Mouse (Mus musculus) neural tube, embryonic 12.5 days (tissue): ENCODE measurements around the gene Fbxw8. TPM values are rescaled to one million over a fixed set of nuclear protein-coding genes. Genes with fewer than 3 reads are reported as not detected.

ENCODE experiments used
- ATAC-seq: fragments of 200-750 bp; cut with Nextera tagmentation; 2 replicates; pipeline ENCODE4 v1.8.0; 2017; ENCODE audit warnings: low read depth, mild to moderate bottlenecking, moderate TSS enrichment, moderate library complexity; ENCODE audit not compliant: low FRiP score
- H3K27ac ChIP-seq: fragments of 300-500 bp; sonication (generic); 2 replicates; pipeline ENCODE4 v1.5.1; 2016
- H3K27me3 ChIP-seq: fragments of 300-500 bp; sonication (generic); replicated peaks from 2 replicates; pipeline ENCODE4 v1.6.1; 2016; ENCODE audit warnings: mild to moderate bottlenecking
- H3K36me3 ChIP-seq: fragments of 300-500 bp; sonication (generic); 2 replicates; pipeline ENCODE4 v1.6.1; 2016; ENCODE audit warnings: mild to moderate bottlenecking
- H3K4me1 ChIP-seq: fragments of 300-500 bp; sonication (generic); 2 replicates; pipeline ENCODE4 v1.6.1; 2016
- H3K4me2 ChIP-seq: fragments of 300-500 bp; sonication (generic); replicated peaks from 2 replicates; pipeline ENCODE4 v1.6.1; 2016; ENCODE audit warnings: mild to moderate bottlenecking
- H3K4me3 ChIP-seq: fragments of 300-500 bp; sonication (generic); 2 replicates; pipeline ENCODE4 v1.5.1; 2016
- H3K9ac ChIP-seq: fragments of 300-500 bp; sonication (generic); 2 replicates; pipeline ENCODE4 v1.6.1; 2016; ENCODE audit warnings: mild to moderate bottlenecking
- H3K9me3 ChIP-seq: fragments of 300-500 bp; sonication (generic); 2 replicates; pipeline ENCODE4 v1.6.1; 2016; ENCODE audit warnings: mild to moderate bottlenecking
- WGBS: fragments of 180-500 bp; shearing (Covaris S2); methylation state at CpG from one replicate; pipeline ENCODE4 v1.1.7; 2016; 5-methylcytosine and 5-hydroxymethylcytosine counted together
- polyA plus RNA-seq: library from polyadenylated mRNA; unstranded; fragments of >200 nt; fragmentation: Nextera tagmentation; extraction: Ambion mirVana; gene quantifications from 2 replicates; pipeline ENCODE4 v1.2.1, GENCODE M21; 2016

Fbxw8 gene
- polyA plus RNA-seq, 1 experiment from 2014 or later = 40.4 TPM

- 59% methylated on average over 11 of the region's 11 CpGs for WGBS
- H3K36me3 ChIP-seq = peaks cover 23% of the 10 kb centered on the region
Measured at GRCm38 (mm10) chr5:118099069-118099869, 56.0 kb downstream of the Fbxw8 start.

DNA sequence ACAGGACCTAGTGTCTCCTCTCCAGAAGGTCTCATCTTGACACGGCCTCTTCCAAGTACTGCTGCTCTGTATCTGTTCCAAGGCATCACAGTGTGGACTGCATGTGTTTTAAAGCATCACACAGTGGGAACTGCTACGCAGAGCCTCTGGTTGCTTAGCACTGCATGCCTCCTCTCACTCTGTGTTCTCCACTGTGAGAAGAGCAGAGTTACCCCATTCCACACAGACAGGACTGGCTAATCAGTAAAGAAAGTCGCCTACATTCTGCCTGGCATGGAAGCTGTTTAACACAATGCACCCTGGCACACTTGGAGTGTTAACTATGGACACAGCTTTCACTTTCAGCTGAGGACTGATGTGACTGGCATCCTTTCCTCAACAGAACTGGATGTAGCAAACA, 58.9 kb downstream of the Fbxw8 start:
- WGBS = 94% methylated on average over 3 of the region's 3 CpGs
- Histone ChIP-seq H3K9ac (no peak overlapping the region), H3K9me3 (no peaks in the 10 kb centered on the region), H3K4me2 (no peak overlapping the region), H3K27ac (no peak overlapping the region), H3K27me3 (no peaks in the 10 kb centered on the region), H3K36me3 (peaks cover 47% of the 10 kb centered on the region), H3K4me3 (no peak overlapping the region), H3K4me1 (peaks cover 21% of the 10 kb centered on the region)
- no peak for ATAC-seq

More at GRCm38 (mm10) chr5:118099069-118099869, 56.0 kb downstream of the Fbxw8 start:
- Histone ChIP-seq H3K27me3 (no peaks in the 10 kb centered on the region), H3K4me1 (peaks cover 21% of the 10 kb centered on the region), H3K4me3 (no peak overlapping the region), H3K9ac (0 out of 2 replicates have a peak overlapping the region, but pooled peaks have one; percentile 23), H3K4me2 (no peak overlapping the region), H3K27ac (peak overlapping the region; percentile 38; the same call in 1 of the 2 replicates), H3K9me3 (no peaks in the 10 kb centered on the region)
- peak; percentile 68 for ATAC-seq

DNA sequence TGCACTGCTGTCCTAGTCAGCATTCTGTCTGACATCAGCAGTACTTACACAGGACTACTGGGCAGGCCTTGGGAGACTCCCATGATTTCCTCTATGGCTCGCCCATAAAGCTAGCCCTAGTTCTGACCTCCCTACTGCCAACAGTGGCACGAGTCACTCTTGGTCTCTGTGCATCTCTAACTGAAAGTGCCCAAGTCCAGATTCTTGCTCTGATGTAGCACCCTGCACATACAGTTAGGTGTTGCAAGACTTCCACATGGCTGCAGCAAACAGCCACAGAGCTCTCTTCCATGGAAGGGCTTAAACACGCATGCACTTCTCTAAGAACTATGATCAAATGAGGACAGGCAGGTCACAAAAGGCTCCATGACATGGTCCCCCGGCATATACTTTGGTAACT, 59.4 kb downstream of the Fbxw8 start:
- WGBS = 87% methylated on average over 4 of the region's 4 CpGs
- peaks cover 51% of the 10 kb centered on the region for H3K36me3 ChIP-seq
- H3K4me1 ChIP-seq = peaks cover 20% of the 10 kb centered on the region
- H3K9me3 ChIP-seq = no peaks in the 10 kb centered on the region
- H3K27ac ChIP-seq = no peak overlapping the region
- no peak for ATAC-seq
- no peak overlapping the region for H3K4me2 ChIP-seq
- H3K4me3 ChIP-seq = no peak overlapping the region
- H3K9ac ChIP-seq = no peak overlapping the region
- H3K27me3 ChIP-seq = no peaks in the 10 kb centered on the region

DNA sequence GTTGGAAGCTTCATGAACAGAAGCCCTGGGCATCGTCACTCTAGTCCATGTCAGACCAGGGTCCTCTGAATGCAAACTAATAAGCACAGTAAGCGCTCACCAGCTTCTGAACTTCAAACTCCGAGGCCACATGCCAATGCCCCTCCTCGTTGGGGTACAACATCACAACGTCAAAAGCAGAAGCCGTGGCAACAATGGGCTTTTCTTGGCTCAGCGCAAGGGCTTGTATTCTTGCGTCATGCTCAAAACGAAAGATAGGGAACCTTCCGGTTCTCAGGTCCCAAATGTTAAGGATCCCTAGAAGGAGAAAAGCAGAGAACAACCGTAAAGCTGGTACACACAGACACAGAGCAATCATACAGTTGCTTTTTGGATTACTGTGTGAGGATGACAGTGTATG, 59.8 kb downstream of the Fbxw8 start:
- WGBS = 93% methylated on average over 11 of the region's 11 CpGs
- H3K36me3 ChIP-seq = peaks cover 51% of the 10 kb centered on the region

DNA sequence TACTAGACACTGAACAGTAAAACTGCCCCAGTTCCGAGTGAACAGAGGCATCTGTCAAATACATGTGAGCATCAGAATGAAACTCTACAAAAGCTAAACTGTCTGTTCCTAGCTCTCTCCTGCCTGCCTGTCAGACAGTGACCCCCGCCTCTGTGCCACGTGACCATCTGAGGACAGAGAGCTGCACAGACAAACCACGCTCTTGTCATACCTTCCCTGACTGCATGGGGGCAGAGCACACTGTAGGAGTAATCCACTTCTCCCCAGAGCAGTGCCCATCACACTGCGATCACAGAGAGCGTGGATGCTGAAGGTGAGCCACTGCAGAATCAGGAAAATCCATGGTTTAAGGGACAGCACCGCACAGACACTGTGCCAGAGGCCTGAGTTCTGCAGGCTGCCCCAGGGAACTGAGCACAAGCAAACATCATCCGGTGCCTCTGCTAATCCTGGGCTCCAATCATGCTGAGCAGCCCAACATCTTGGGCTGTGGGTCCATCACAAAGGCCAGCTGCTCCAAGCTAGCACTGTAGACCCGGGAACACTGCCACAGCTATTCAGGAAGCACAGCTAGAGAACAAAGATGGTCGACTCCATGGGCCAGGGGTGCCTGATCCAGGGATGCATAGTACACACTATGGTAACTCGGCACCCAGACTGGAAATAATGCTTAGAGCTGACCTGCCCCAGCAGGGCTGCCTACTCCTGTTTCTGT, 61.8 kb downstream of the Fbxw8 start:
- Histone ChIP-seq H3K27me3 (no peaks in the 10 kb centered on the region), H3K9ac (no peak overlapping the region), H3K4me3 (no peak overlapping the region), H3K36me3 (peaks cover 53% of the 10 kb centered on the region), H3K4me2 (no peak overlapping the region), H3K9me3 (no peaks in the 10 kb centered on the region), H3K27ac (no peak overlapping the region), H3K4me1 (peaks cover 12% of the 10 kb centered on the region)
- ATAC-seq = no peak
- WGBS = 82% methylated on average over 11 of the region's 11 CpGs

More for the DNA sequence above, 59.8 kb downstream of the Fbxw8 start:
- Histone ChIP-seq H3K4me3 (no peak overlapping the region), H3K4me1 (peaks cover 16% of the 10 kb centered on the region), H3K4me2 (no peak overlapping the region), H3K9me3 (no peaks in the 10 kb centered on the region), H3K27me3 (no peaks in the 10 kb centered on the region), H3K27ac (no peak overlapping the region), H3K9ac (no peak overlapping the region)
- ATAC-seq = no peak

GRCm38 (mm10) chr5:118090837-118091236, 64.4 kb downstream of the Fbxw8 start:
- no peak overlapping the region for H3K4me3 ChIP-seq
- no peaks in the 10 kb centered on the region for H3K27me3 ChIP-seq
- no peak for ATAC-seq
- H3K27ac ChIP-seq = no peak overlapping the region
- peaks cover 21% of the 10 kb centered on the region for H3K4me1 ChIP-seq
- H3K9ac ChIP-seq = no peak overlapping the region
- H3K36me3 ChIP-seq = peaks cover 49% of the 10 kb centered on the region
- no peak overlapping the region for H3K4me2 ChIP-seq
- no peaks in the 10 kb centered on the region for H3K9me3 ChIP-seq
- 93% methylated on average over 2 of the region's 2 CpGs for WGBS

DNA sequence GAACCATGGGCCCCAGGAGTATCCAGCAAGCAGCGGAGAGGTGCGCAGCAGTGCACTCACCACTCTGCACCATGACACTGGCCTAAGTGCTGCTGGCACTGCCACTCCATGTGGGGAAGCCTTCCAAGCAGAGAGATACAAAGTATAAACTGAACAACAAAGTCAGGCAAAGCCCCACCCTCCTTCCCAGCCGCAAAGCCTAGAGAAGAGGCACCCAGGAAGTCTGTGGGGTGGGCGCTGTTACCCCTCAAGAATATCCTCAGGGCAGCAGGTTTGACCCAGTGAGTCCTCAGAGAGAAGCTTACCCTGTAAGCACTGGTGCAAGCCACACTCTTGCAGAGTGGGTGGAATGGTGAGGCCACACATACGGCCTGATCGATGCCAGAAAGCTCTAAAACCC, 65.2 kb downstream of the Fbxw8 start:
- 0 out of 2 replicates have a peak overlapping the region, but pooled peaks have one; percentile 33 for H3K27ac ChIP-seq
- no peaks in the 10 kb centered on the region for H3K27me3 ChIP-seq
- H3K4me2 ChIP-seq = no peak overlapping the region
- WGBS = 96% methylated on average over 6 of the region's 6 CpGs
- peaks cover 29% of the 10 kb centered on the region for H3K4me1 ChIP-seq
- H3K4me3 ChIP-seq = no peak overlapping the region
- H3K36me3 ChIP-seq = peaks cover 49% of the 10 kb centered on the region
- no peak overlapping the region for H3K9ac ChIP-seq
- no peaks in the 10 kb centered on the region for H3K9me3 ChIP-seq
- ATAC-seq = no peak

- no peaks in the 10 kb centered on the region for H3K9me3 ChIP-seq
- H3K4me1 ChIP-seq = peaks cover 39% of the 10 kb centered on the region
- no peak overlapping the region for H3K4me3 ChIP-seq
- no peak overlapping the region for H3K9ac ChIP-seq
- H3K27ac ChIP-seq = 0 out of 2 replicates have a peak overlapping the region, but pooled peaks have one; percentile 33
- 51% methylated on average over 7 of the region's 7 CpGs for WGBS
- H3K4me2 ChIP-seq = no peak overlapping the region
- H3K27me3 ChIP-seq = no peaks in the 10 kb centered on the region
- peak; percentile 71 for ATAC-seq
- peaks cover 40% of the 10 kb centered on the region for H3K36me3 ChIP-seq
Measured at GRCm38 (mm10) chr5:118089102-118089501, 66.2 kb downstream of the Fbxw8 start.

GRCm38 (mm10) chr5:118086956-118087355, 68.3 kb downstream of the Fbxw8 start:
- 51% methylated on average over 7 of the region's 7 CpGs for WGBS
- H3K4me1 ChIP-seq = peaks cover 58% of the 10 kb centered on the region

GRCm38 (mm10) chr5:118085313-118085712, 70.0 kb downstream of the Fbxw8 start:
- Histone ChIP-seq H3K27me3 (no peaks in the 10 kb centered on the region), H3K27ac (no peak overlapping the region), H3K9ac (no peak overlapping the region), H3K4me2 (no peak overlapping the region), H3K9me3 (no peaks in the 10 kb centered on the region), H3K36me3 (peaks cover 5% of the 10 kb centered on the region), H3K4me3 (no peak overlapping the region), H3K4me1 (peaks cover 73% of the 10 kb centered on the region)
- no peak for ATAC-seq
- WGBS = 68% methylated on average over 7 of the region's 7 CpGs

More at GRCm38 (mm10) chr5:118086956-118087355, 68.3 kb downstream of the Fbxw8 start:
- no peak overlapping the region for H3K4me2 ChIP-seq
- ATAC-seq = no peak
- no peaks in the 10 kb centered on the region for H3K9me3 ChIP-seq
- H3K4me3 ChIP-seq = no peak overlapping the region
- H3K9ac ChIP-seq = no peak overlapping the region
- H3K27me3 ChIP-seq = no peaks in the 10 kb centered on the region
- peaks cover 21% of the 10 kb centered on the region for H3K36me3 ChIP-seq
- no peak overlapping the region for H3K27ac ChIP-seq

DNA sequence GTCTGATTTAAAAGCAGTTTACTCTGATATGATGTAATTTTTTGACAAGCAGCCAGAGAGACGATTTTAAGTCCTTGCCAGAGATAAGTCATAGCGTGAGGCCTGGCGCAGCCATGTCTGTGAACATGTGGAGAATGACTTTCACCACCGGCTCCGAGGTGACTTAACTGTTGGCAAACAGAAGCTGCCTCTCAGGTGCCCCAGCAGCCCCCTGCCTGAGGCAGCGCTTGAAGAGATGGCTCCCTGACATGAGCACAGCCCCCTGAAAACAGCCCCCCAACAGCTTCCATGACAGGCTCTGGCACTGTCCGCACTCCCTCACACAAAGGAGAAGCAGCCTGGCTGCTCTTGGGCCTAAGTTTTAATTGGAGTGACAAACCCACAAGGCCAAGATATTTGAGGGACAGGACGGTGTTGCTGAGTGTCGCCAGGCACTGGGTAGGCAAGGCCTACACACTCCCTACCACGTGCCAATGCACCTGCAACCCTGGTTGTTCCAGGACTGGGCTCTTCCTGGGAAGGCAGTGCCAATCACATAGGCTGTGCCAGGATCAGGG, 71.0 kb downstream of the Fbxw8 start:
- H3K4me2 ChIP-seq = no peak overlapping the region
- peak overlapping the region; percentile 59; the same call in 1 of the 2 replicates for H3K27ac ChIP-seq
- 79% methylated on average over 10 of the region's 10 CpGs for WGBS
- no peak overlapping the region for H3K4me3 ChIP-seq
- H3K36me3 ChIP-seq = no peaks in the 10 kb centered on the region
- no peaks in the 10 kb centered on the region for H3K27me3 ChIP-seq
- H3K9ac ChIP-seq = 0 out of 2 replicates have a peak overlapping the region, but pooled peaks have one; percentile 35
- no peaks in the 10 kb centered on the region for H3K9me3 ChIP-seq
- no peak for ATAC-seq
- H3K4me1 ChIP-seq = peaks cover 74% of the 10 kb centered on the region

DNA sequence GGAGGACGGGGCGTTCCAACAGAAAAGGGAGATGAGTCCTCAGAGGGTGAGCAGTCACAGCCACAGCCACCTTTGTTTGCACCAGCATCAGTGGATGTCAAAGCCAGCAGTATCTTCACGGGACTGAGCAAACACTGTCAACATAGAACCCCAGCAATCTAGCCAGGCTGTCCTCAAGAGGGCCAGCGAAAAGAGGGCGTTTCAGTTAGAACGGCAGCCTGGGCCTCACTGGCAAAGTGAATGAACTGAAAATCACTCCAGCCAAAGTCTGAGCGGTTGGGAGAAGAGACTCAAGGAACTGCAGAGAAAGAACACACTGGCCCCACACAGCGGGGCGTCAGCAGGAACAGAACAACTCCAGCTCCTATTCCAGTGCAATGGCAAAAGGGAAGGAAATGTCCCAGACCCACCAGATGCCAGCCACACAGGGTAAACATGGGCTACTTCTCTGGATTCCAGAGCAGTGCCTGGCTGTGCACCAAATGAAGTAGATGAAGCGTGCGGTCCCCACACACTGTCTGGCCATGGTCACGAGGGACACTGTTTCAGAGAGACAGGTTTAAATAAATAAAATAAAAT, 72.1 kb downstream of the Fbxw8 start:
- Histone ChIP-seq H3K36me3 (no peaks in the 10 kb centered on the region), H3K9ac (no peak overlapping the region), H3K4me3 (no peak overlapping the region), H3K9me3 (no peaks in the 10 kb centered on the region), H3K4me1 (peaks cover 81% of the 10 kb centered on the region), H3K27me3 (no peaks in the 10 kb centered on the region), H3K27ac (no peak overlapping the region), H3K4me2 (no peak overlapping the region)
- 65% methylated on average over 12 of the region's 12 CpGs for WGBS
- ATAC-seq = no peak
